Mouse (Mus musculus) yolk sac, embryonic 10.5 days (tissue): ENCODE data around the gene Psmc5.
A peak's percentile ranks its signal among the peaks of the same experiment; 100 is the strongest.
"Not testable (repeated sequence)": the region's sequence is repeated elsewhere in the genome, so short reads cannot be mapped to it uniquely, and the experiment has no call there.

ENCODE experiments used
- DNase-seq: peaks from one replicate; pipeline ENCODE4 v3.0.0-alpha.2; 2017; ENCODE audit warnings: low spot score

Psmc5 gene

DNA sequence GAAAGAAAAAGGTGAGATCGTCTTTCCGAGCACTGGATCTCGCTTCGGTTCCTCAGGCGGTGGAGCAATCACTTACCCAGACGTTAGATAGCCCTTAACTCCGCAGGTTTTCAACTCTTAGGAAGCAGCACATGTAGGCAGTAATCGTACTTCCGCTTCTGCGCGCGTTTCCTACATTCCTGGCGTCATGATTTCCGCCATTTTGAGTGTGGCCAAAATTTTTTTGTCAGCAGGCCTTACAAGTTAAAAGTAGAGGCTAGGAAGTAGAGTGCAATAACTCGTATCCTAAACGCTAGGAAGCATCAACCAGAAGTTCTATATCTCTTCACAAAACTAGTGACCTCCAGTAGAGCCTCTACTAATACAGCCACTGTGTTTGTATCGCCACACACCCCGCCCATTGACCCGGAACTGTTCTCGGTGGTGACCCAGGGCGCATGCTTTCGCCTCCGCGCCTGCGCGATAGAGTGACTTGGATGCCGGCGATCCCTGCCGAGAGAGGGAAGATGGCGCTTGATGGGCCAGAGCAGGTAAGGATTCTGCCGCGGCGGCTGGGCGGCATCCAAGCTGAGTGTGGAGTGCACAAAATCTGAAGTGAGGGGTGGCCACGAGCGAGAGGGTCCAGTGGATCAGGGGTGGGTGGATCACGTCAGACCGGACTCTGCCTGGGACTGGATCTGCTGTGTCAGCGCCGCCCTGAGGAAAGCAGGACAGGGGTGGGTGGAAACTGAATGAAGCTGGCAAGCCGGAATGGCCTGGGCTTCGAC is at the start of gene Psmc5, which contains the start of gene Ftsj3:
Gene Psmc5, plus strand, starts transcription at position 470 of the 767 bp plus-strand sequence.
Gene Ftsj3, minus strand, starts transcription at position 395 of the 767 bp plus-strand sequence.
- peak; percentile 96 for DNase-seq

DNA sequence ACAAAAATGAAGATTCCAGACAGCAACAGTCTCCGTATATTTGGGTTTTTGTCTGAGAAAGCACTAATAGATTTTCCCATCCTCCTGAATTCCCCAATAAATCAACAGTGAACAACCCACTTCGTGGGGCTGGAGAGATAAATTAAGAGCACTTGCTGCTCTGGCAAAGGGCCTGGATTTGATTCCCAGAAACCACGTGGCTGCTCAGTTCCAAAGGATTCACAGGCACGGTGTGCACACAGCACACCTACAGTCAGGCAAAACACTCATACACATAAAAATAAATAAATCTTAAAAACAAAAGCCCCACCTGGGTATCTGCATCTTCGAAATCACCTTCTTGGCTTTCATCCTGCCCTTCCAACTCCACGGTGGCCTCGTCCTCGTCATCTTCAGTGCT is 43.2 kb upstream of the Psmc5 start:
- no peak for DNase-seq

DNA sequence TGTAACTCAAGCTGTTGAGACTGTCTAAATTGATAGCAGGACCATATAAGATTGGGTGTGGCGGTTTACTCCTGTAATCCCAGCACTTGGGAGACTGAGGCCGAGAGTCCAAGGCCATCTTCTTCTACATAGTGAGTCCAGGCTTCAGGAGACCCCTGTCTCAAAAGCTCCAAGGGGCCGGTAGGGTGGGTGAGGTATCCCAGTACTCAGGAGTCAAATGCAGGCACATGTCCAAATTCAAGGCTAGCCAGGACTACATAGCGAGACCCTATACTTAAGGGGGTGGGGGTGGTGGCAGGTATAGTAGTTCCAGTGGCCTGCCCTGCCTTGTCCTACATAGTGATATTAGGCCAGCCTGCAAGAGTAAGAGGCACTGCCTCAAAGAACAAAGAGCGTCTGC is 41.1 kb upstream of the Psmc5 start:
- DNase-seq: no peak

DNA sequence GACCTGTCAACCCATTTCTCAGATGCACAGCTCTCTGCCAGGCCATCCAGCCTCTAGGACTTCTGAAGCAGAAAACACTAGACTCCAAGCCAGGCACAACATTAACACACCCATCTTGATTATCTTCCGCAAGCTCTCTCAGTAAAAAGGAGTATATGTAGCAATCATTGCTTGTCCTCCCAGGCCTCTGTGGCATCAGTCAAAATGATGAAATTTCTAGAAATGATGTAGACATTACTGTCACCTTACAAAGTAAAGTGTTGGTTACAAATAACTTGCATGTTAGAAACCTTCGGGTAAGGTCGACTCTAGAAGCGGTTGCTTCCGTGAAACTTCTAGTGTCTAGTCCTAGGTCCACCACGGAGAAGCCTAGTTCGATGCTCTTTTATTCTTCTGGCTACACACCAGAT is 40.5 kb upstream of the Psmc5 start:
- DNase-seq: no peak

DNA sequence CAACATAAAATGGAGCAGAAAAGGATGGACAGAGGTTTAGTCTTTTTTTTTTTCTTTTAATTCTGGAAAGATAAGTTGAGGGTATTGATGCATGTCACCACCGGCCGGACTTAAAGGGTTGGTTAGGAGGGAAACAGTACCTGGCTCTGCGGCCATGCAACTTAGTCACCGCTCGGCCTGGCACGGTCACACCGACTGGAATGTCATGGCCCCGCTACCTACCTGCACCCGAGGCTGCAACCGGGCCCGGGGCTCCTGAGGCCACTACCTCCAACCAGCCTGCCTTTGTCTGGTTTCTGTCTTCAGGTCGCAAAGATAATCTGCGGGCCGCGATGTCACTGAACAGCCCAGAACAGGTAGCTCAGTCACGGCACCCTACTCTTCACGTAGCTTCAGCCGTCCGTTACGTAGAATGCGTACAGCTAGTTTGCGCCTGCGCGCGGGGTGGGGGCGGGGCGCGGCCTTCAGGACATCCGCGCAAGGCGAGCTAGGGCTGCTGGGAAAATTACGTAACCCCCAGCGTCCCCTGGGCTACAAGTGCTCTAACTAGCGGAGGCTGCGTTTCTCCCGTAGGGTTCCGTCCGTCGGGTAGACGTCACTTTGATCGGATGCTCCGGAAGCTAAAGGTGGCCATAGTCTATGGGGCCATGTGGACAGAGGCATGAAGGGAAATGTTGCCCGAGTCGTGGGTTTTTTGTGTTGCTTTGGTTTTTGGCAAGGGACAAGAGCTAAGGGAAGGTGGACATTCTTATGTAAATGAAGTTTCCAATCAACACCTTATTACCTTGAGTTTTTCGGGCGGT is 39.8 kb upstream of the Psmc5 start, which contains the start of gene Ccdc47:
Gene Ccdc47, minus strand, starts transcription at position 418 of the 803 bp plus-strand sequence.
- DNase-seq: peak; percentile 97

DNA sequence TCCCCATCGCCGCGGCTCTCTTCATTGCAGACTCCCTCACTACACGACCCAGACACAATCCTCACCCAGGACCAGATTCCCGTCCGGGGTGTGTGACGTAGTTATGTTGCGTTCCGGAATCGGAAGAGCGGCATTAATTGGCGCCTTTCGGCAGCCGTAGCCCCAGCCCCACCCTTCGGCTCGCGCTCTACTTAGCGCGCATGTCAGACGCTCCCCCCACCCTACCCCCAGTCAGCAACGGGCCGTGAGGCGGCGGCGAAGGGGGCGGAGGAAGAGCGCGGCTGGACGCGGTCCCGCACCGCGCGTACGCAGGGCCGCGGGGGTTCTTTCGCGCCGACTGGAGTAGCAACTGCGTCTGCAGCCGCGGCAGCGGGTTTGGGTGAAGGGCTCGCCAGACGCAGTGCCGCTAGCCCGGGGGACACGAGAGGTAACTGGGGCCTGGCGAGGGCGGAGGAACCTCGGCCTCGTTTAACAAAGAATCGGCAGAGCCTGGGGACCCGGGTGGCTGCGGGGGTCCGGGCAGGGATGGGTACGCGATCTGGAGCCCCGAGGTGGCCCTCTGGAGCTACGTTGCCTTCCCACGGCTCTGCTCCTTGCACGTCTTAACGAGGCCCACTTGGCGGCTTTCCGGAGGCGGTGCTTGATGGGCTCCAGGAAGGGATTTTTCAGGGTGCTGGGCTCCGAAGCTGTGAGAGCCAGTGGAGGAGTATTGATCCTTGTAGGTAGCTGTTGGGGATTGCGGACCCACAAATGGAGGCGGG is 39.0 kb upstream of the Psmc5 start, which contains the start of gene Ddx42:
Gene Ddx42, plus strand, starts transcription at position 197 of the 761 bp plus-strand sequence.
- DNase-seq: peak; percentile 93

DNA sequence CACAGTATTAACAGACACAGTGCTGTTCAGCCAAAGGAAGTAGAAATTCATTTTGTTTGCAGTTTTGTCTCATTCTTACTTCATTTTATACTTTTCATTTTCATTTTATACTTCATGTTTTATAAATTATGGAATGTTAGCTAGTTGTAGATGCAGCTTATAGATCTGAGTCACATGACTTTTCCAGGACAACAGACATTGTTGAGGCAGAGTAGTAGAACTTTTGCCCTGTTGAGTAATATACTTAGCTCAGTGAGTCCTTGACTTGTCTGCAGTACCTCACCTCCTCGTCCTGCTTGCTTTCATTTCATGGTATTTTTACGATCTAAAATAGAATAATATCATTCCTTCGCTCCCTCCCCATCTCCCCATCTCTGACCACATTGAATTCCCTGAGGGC is 35.4 kb upstream of the Psmc5 start:
- no peak for DNase-seq

DNA sequence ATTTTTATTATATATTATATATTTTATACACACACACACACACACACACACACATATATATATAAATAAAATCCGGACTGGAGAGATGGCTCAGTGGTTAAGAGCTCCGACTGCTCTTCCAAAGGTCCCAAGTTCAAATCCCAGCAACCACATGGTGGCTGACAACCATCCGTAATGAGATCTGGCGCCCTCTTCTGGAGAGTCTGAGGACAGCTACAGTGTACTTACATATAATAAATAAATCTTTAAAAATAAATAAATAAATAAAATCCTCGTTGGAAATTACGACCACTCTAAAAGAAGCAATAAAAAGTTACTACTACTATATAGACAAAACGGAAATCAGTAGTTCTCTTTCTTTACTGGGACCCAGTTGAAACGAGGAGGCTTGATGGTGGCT is 22.0 kb upstream of the Psmc5 start:
- not testable (repeated sequence) for DNase-seq

DNA sequence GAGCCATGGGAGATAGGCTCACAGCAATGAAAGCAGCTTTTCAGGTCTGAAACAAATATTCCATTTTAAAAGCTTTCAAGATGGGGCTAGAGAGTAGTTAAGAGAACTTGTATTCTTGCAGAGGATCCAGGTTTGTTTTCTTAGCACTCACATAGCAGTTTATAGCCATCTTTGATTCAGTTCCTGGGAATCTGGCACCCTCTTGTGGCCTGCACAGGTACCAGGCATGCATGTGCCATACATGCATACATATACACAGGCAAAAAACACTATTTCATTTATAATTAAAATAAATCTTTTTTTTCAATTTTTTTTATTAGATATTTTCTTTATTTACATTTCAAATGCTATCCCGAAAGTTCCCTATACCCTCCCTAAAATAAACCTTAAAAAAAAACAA is 9.1 kb upstream of the Psmc5 start:
- no peak for DNase-seq

DNA sequence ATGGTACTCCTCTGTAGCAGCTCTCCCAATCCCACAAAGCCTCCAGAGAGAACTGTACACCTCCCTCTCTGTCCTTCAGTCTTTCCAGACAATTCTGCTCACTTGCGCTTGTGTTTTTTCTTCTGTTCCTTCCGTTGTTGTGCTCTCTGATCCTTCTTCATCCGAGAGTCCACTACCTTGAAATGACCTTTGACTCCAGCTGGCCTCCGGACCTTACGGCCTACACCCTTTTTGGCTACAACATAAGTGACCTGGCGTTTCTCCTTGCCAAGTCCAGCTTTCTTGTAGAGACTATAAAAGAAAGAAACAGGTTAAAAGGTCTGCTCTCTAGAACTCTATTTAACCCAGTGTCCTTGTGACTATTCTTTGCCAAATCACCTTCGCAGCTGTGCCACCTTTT is 6.6 kb upstream of the Psmc5 start:
- peak; percentile 40 for DNase-seq

DNA sequence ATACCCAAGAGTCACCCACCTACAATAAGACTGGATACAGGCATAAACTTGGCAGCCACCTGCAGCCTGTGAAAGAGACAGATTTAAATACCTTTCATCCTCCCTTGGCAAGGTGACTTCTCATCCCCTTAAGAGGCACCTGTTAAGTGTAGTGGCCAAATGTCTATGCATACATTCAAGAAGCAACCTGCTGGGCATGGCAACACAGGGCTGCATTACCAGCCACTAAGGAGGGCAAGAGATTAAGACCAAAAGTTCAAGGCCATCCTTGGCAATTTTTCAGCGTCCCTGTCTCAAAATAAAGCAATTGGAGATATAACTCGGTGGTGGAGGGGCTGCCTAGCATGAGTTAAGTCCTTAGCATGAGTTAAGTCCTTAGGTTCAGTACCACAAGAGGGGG is 1.2 kb upstream of the Psmc5 start:
- no peak for DNase-seq

DNA sequence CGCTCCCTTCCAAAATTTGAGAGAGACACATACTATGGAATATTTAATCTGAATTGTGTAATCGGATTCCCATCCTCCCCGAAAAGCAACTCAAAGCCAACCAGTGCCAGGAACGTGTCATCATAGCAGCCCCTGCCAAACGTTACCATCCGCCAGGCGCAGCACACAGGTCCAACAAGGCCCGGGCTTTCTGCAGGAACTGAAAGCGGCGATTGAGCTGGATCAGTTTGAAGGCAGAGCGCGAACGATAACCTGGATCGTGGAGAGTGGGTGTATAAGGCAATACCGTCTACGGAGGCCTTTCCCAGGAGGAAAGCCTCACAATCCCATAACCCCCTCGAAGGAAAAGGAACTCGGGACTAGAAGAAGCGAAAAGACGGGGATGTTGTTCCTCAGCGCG is 780 bp upstream of the Psmc5 start:
- no peak for DNase-seq

DNA sequence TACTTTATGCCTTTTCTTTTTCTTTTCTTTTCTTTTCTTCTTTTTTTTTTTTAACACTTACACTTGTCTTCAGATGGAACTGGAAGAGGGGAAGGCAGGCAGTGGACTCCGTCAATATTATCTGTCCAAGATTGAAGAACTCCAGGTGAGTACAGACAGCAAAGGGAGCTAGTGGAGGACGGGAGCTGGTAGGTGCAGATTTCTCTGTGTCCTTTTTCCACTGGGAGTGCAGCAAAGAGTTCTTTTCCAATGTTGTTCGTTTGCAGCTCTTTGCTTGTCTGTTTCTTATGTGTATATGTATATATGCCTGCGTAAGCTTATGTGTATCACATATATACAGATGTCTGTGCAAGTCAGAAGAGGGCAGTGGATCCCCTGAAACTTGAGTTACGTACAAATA is 821 bp downstream of the Psmc5 start:
- DNase-seq: no peak

DNA sequence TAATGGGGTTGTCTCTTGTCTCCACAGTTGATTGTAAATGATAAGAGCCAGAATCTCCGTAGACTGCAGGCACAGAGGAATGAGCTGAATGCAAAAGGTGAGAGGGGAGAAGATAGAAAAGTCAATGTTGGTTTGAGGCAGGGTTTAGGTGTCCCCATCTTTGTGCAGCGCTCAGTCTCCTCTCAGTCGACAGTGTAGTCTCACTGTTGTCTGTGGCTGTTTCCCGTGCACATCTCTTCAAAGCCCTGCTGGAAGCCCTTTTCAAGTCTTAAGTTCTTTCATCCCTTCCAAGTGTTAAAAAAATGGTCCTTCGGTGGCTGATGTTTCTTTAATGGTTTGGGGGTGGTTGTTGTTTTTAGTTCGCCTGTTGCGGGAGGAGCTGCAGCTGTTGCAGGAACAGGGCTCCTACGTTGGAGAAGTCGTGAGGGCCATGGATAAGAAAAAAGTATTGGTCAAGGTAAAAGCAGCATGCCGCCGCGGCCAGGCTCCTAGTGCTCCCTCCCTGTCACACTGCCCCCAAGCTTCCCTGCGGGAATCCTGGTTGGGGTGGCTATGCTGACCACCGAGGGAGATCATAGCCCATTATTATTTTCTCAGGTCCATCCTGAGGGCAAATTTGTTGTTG is 5.0 kb downstream of the Psmc5 start:
- no peak for DNase-seq

DNA sequence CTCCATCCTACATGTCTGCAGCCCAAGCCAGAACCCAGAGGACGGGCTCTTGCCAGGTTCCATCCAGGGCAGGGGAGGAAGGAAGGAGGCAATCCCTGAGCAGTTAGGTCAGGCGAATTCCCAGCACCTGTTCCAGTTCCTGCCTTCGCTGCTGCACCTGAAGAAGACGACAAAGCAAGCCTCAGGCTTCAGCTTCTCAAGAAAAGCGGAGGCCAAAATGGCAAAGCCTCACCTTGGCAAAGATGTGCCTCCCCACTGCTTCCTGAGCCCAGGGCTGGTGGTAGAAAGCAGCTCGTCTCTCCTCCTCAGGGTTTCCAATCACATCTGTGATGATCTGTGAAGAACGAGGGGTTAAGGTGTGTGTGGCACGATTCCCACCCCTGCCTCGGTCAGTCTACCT is 8.0 kb downstream of the Psmc5 start:
- DNase-seq: no peak

DNA sequence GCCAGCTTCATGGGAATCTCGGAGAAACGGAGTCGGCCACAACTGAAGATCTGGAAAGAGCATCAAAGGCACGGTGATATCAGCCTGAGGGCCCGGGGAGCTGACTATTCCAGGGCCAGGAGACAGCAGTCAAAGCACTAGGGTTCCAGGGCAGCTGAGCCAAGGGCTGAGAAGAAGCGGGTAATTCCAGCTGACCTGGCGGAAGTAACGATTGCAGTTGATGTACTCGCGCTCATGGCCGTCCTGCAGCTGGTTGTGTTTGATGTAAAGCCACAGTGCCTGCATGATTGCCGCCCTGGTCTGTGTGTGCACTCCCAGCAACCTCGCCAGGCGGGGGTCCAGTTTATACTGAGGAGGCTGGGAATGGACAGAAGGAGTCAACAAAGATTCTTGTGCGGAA is 9.0 kb downstream of the Psmc5 start:
- no peak for DNase-seq

DNA sequence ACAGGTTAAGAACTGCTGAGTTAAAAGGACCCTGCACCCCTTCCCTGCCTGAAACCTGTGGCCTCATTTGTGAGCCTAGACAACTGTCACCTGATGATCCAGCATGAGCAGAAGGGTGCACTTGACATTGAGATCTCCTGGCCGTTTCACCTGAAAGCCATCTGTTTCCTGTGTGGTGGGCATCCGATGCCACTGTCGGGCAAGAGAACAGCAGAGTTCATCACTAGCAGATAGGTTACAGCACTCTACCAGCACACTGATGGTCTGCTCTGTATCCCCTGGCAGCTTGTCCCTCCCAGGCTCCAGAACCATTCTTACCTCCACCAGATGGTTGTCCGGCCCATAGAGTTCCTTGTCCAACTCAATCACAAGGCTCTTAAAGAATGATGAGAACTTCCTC is 9.6 kb downstream of the Psmc5 start:
- DNase-seq: no peak

DNA sequence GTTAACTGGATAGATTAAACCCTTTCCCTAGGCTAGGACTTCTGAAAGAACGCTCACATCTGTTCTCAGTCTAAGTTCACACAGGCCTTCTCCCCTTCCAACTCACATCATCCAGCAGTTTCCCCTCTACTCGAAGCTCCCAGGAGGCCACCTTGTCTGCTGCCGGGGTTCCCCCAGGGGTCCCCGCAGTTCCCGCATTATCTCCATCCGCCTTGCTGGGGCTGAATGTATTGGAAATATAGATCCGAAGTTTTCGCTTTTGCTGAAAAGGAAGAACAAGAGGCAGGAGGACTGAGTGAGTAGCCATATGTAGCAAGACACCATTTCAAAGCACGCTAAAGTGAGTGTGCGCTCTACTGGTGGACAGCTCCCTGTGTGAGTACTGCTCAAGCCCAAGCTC is 10.5 kb downstream of the Psmc5 start:
- DNase-seq: no peak

DNA sequence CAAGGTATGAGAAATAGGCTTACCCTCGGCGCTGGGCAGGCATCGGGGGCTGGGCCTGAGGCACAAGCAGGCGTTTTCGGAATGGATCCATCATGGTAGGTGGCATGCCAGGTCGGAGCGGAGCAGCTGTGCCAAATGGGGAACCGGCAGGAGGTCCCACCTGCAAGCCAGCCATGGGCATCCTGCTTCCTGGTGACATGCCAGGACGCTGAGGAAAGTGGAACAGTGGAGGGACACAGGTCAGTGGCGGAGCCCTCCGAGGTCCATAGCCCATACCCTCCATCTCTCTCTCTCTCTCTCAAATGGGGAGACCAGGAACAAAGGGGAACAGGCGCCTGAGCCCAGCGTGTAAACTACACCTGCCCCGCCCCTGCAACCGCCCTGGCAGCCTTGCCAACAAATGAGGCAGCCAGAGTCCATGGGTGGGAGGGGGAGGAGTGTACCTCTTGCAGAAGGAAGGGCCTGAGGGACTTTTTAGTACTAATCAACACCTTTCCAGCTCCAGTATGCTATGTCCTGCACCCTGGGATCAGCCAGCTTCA is 11.4 kb downstream of the Psmc5 start:
- DNase-seq: no peak

DNA sequence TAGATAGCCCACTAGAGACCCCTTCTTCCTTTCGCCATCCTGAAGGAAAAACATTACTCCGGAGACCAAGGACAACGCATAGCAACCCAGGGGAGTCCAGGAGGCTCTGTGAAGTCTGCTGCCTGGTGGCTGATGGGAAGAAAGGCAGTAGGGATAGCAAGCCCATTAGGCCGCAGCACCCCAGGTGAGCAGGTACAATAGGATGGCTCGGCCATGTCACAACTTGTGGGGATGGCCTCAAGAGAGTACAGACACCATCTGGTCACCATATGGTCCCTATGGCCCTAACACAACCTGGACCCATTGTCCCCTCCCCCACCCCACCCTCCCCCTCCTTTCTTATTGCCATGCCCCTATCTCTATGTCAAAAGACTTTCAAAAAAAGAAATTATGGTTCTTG is 11.9 kb downstream of the Psmc5 start:
- no peak for DNase-seq

DNA sequence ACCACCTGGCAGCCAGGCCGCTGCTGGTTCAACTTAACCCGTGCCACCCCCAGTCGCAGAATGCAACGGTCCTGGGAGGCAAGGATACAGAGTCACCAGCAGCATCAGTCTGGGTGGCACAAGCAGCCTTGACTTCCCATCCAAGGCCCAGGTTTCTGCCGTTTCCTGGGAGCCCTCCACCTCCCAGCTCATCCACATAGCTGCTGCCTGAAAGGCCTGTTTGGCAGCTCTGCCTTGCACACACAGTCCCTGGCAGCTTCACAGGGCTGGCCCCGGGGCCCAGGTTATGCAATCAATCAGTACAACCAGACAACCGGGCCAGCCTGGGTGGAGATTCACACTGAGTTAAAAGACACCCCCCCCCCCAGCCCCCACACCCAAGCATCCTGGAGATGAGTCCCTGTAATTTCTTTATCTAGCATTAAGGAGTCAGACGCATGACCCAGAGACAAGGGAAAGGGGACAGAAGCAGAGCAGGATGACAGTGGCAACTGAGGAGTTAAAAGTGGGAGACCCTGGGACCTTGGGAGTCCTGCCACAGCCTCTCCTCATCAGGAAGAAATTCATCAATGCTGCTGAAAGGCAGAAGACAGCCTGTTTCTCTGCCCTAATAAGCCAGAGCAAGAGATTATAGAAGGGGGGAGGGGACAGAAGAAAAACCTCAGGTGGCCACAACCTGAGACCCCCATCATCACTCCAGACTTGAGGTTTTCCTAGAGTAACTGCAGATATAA is 12.5 kb downstream of the Psmc5 start:
- peak; percentile 53 for DNase-seq
